Mouse (Mus musculus): Measurements from ENCODE around the gene Glra1. TPM values are rescaled to one million over a fixed set of nuclear protein-coding genes. Genes with fewer than 3 reads are reported as not detected.
"Not testable (repeated sequence)": the region's sequence is repeated elsewhere in the genome, so short reads cannot be mapped to it uniquely, and the experiment has no call there.

Glra1 gene
- total RNA-seq (2014; fragmentation: Nextera tagmentation) = not detected in 2 replicates
- 0.06 and 0.11 TPM in 2 replicates for total RNA-seq (2017)
- polyA plus RNA-seq (2012) = not detected in 2 replicates

GRCm38 (mm10) chr11:55607808-55608523 is at the start of gene Glra1:
Gene Glra1, minus strand, starts transcription at chr11:55608198.
- ATAC-seq (ENCODE audit: extremely low read depth, insufficient number of reproducible peaks, low FRiP score, poor library complexity, severe bottlenecking) = no peak

GRCm38 (mm10) chr11:55636961-55637360 is 29.0 kb upstream of the Glra1 start:
- no peak for DNase-seq (ENCODE audit: low spot score)
- H3K4me3 ChIP-seq (ENCODE audit: low read depth, low read length) = no peak overlapping the region
- TF ChIP-seq POLR2AphosphoS5 (IDR thresholded peaks at IDR 0.05; ENCODE audit: insufficient replicate concordance, low read depth, low read length) (no peak), GATA1 (IDR thresholded peaks at IDR 0.05; ENCODE audit: borderline replicate concordance, low read length) (no peak), GATA2 (IDR thresholded peaks at IDR 0.05; ENCODE audit: borderline replicate concordance, low read depth, low read length) (no peak), TAL1 (conservative IDR thresholded peaks at IDR 0.05; ENCODE audit: low read depth, low read length) (no peak), CTCF (IDR thresholded peaks at IDR 0.05; ENCODE audit: low read depth, low read length) (no peak)
- no peaks in the 10 kb centered on the region for H3K4me1 ChIP-seq (ENCODE audit: insufficient read depth, low read depth, low read length)
- H3K27me3 ChIP-seq (ENCODE audit: insufficient read depth, low read length) = no peaks in the 10 kb centered on the region
- ATAC-seq (ENCODE audit: extremely low read depth, insufficient number of reproducible peaks, low FRiP score, poor library complexity, severe bottlenecking) = no peak
- no peaks in the 10 kb centered on the region for H3K36me3 ChIP-seq (replicated peaks)
- peaks cover 19% of the 10 kb centered on the region for H3K9me3 ChIP-seq (replicated peaks)

More at GRCm38 (mm10) chr11:55607808-55608523, at the start of gene Glra1:
- peak; percentile 30 for DNase-seq (ENCODE audit: low spot score)
- TF ChIP-seq GATA1 (IDR thresholded peaks at IDR 0.05; ENCODE audit: borderline replicate concordance, low read length) (no peak), TAL1 (conservative IDR thresholded peaks at IDR 0.05; ENCODE audit: low read depth, low read length) (no peak), CTCF (IDR thresholded peaks at IDR 0.05; ENCODE audit: low read depth, low read length) (no peak), GATA2 (IDR thresholded peaks at IDR 0.05; ENCODE audit: borderline replicate concordance, low read depth, low read length) (no peak), POLR2AphosphoS5 (IDR thresholded peaks at IDR 0.05; ENCODE audit: insufficient replicate concordance, low read depth, low read length) (no peak)
- H3K36me3 ChIP-seq (replicated peaks) = no peaks in the 10 kb centered on the region
- H3K9me3 ChIP-seq (replicated peaks) = peaks cover 25% of the 10 kb centered on the region
- H3K4me3 ChIP-seq (ENCODE audit: low read depth, low read length) = no peak within 1 kb of the TSS
- H3K4me1 ChIP-seq (ENCODE audit: insufficient read depth, low read depth, low read length) = no peaks in the 10 kb centered on the region
- no peaks in the 10 kb centered on the region for H3K27me3 ChIP-seq (ENCODE audit: insufficient read depth, low read length)

- no peaks in the 10 kb centered on the region for H3K4me1 ChIP-seq (ENCODE audit: insufficient read depth, low read depth, low read length)
- peaks cover 19% of the 10 kb centered on the region for H3K9me3 ChIP-seq (replicated peaks)
- H3K27me3 ChIP-seq (ENCODE audit: insufficient read depth, low read length) = no peaks in the 10 kb centered on the region
- H3K4me3 ChIP-seq (ENCODE audit: low read depth, low read length) = no peak overlapping the region
- DNase-seq (ENCODE audit: low spot score) = no peak
- no peaks in the 10 kb centered on the region for H3K36me3 ChIP-seq (replicated peaks)
- ATAC-seq (ENCODE audit: extremely low read depth, insufficient number of reproducible peaks, low FRiP score, poor library complexity, severe bottlenecking) = no peak
- no peak for TF ChIP-seq GATA1 (IDR thresholded peaks at IDR 0.05; ENCODE audit: borderline replicate concordance, low read length)
- TF ChIP-seq GATA2 (IDR thresholded peaks at IDR 0.05; ENCODE audit: borderline replicate concordance, low read depth, low read length) = no peak
- TF ChIP-seq CTCF (IDR thresholded peaks at IDR 0.05; ENCODE audit: low read depth, low read length) = no peak
- no peak for TF ChIP-seq TAL1 (conservative IDR thresholded peaks at IDR 0.05; ENCODE audit: low read depth, low read length)
- TF ChIP-seq POLR2AphosphoS5 (IDR thresholded peaks at IDR 0.05; ENCODE audit: insufficient replicate concordance, low read depth, low read length) = no peak
These were observed 25.9 kb upstream of the Glra1 start for GRCm38 (mm10) chr11:55633901-55634300.

GRCm38 (mm10) chr11:55614631-55615030 is 6.6 kb upstream of the Glra1 start:
- ATAC-seq (ENCODE audit: extremely low read depth, insufficient number of reproducible peaks, low FRiP score, poor library complexity, severe bottlenecking); H3K4me3 ChIP-seq (ENCODE audit: low read depth, low read length); H3K27me3 ChIP-seq (ENCODE audit: insufficient read depth, low read length); H3K4me1 ChIP-seq (ENCODE audit: insufficient read depth, low read depth, low read length); H3K9me3 ChIP-seq (replicated peaks); DNase-seq (ENCODE audit: low spot score); H3K36me3 ChIP-seq (replicated peaks): not testable (repeated sequence)

GRCm38 (mm10) chr11:55608524-55608920 is 524 bp upstream of the Glra1 start:
- H3K4me1 ChIP-seq (ENCODE audit: insufficient read depth, low read depth, low read length) = no peaks in the 10 kb centered on the region
- ATAC-seq (ENCODE audit: extremely low read depth, insufficient number of reproducible peaks, low FRiP score, poor library complexity, severe bottlenecking) = no peak
- no peak overlapping the region for H3K4me3 ChIP-seq (ENCODE audit: low read depth, low read length)
- H3K27me3 ChIP-seq (ENCODE audit: insufficient read depth, low read length) = no peaks in the 10 kb centered on the region
- no peak for DNase-seq (ENCODE audit: low spot score)
- H3K9me3 ChIP-seq (replicated peaks) = peaks cover 25% of the 10 kb centered on the region
- no peaks in the 10 kb centered on the region for H3K36me3 ChIP-seq (replicated peaks)
- no peak for TF ChIP-seq CTCF (IDR thresholded peaks at IDR 0.05; ENCODE audit: low read depth, low read length)
- TF ChIP-seq TAL1 (conservative IDR thresholded peaks at IDR 0.05; ENCODE audit: low read depth, low read length) = no peak
- TF ChIP-seq POLR2AphosphoS5 (IDR thresholded peaks at IDR 0.05; ENCODE audit: insufficient replicate concordance, low read depth, low read length) = no peak

- Histone ChIP-seq H3K36me3 (replicated peaks) (no peaks in the 10 kb centered on the region), H3K4me1 (ENCODE audit: insufficient read depth, low read depth, low read length) (no peaks in the 10 kb centered on the region), H3K4me3 (ENCODE audit: low read depth, low read length) (no peak overlapping the region), H3K9me3 (replicated peaks) (peaks cover 25% of the 10 kb centered on the region), H3K27me3 (ENCODE audit: insufficient read depth, low read length) (no peaks in the 10 kb centered on the region)
- TF ChIP-seq TAL1 (conservative IDR thresholded peaks at IDR 0.05; ENCODE audit: low read depth, low read length) = no peak
- TF ChIP-seq GATA1 (IDR thresholded peaks at IDR 0.05; ENCODE audit: borderline replicate concordance, low read length) = no peak
- no peak for TF ChIP-seq POLR2AphosphoS5 (IDR thresholded peaks at IDR 0.05; ENCODE audit: insufficient replicate concordance, low read depth, low read length)
- TF ChIP-seq CTCF (IDR thresholded peaks at IDR 0.05; ENCODE audit: low read depth, low read length) = no peak
- TF ChIP-seq GATA2 (IDR thresholded peaks at IDR 0.05; ENCODE audit: borderline replicate concordance, low read depth, low read length) = no peak
- no peak for DNase-seq (ENCODE audit: low spot score)
- no peak for ATAC-seq (ENCODE audit: extremely low read depth, insufficient number of reproducible peaks, low FRiP score, poor library complexity, severe bottlenecking)
These were observed 761 bp downstream of the Glra1 start for GRCm38 (mm10) chr11:55607066-55607807.
